Mouse (Mus musculus): ENCODE measurements around the gene Ntn1. TPM values are rescaled to one million over a fixed set of nuclear protein-coding genes. Genes with fewer than 3 reads are reported as not detected.

Gene Ntn1
- polyA plus RNA-seq, 1 experiment from 2014 or later, result 3.2 TPM

GRCm38 (mm10) chr11:68440965-68441364, 40.3 kb upstream of the Ntn1 start:
- Histone ChIP-seq H3K4me1 (ENCODE audit: insufficient read depth) (no peaks in the 10 kb centered on the region), H3K27ac (ENCODE audit: low read depth) (no peak overlapping the region), H3K4me2 (no peak overlapping the region), H3K9ac (no peak overlapping the region), H3K27me3 (ENCODE audit: insufficient read depth, low read length) (no peaks in the 10 kb centered on the region), H3K4me3 (ENCODE audit: low read depth, low read length) (no peak overlapping the region), H3K9me3 (ENCODE audit: low read depth, low read length) (no peaks in the 10 kb centered on the region), H3K36me3 (ENCODE audit: insufficient read depth) (no peaks in the 10 kb centered on the region)
- no peak for TF ChIP-seq CTCF (IDR thresholded peaks at IDR 0.05; ENCODE audit: low read depth)
- WGBS, result 57% methylated on average over 5 of the region's 5 CpGs
- no peak for ATAC-seq (ENCODE audit: insufficient read depth)
- DNase-seq, result no peak

- 73% methylated on average over 9 of the region's 9 CpGs for WGBS
- no peak for DNase-seq
- H3K4me2 ChIP-seq, result no peak overlapping the region
- H3K27me3 ChIP-seq (ENCODE audit: insufficient read depth, low read length), result no peaks in the 10 kb centered on the region
- H3K36me3 ChIP-seq (ENCODE audit: insufficient read depth), result no peaks in the 10 kb centered on the region
- no peak for TF ChIP-seq CTCF (IDR thresholded peaks at IDR 0.05; ENCODE audit: low read depth)
- H3K9me3 ChIP-seq (ENCODE audit: low read depth, low read length), result no peaks in the 10 kb centered on the region
- ATAC-seq (ENCODE audit: insufficient read depth), result no peak
- no peak overlapping the region for H3K4me3 ChIP-seq (ENCODE audit: low read depth, low read length)
- H3K27ac ChIP-seq (ENCODE audit: low read depth), result no peak overlapping the region
- no peaks in the 10 kb centered on the region for H3K4me1 ChIP-seq (ENCODE audit: insufficient read depth)
- no peak overlapping the region for H3K9ac ChIP-seq
These were observed 39.5 kb upstream of the Ntn1 start for GRCm38 (mm10) chr11:68440100-68440499.

GRCm38 (mm10) chr11:68436376-68436775, 35.8 kb upstream of the Ntn1 start:
- whole genome bisulfite sequencing, result 69% methylated on average over 5 of the region's 5 CpGs
- no peaks in the 10 kb centered on the region for H3K9me3 ChIP-seq (ENCODE audit: low read depth, low read length)
- no peaks in the 10 kb centered on the region for H3K4me1 ChIP-seq (ENCODE audit: insufficient read depth)
- H3K27me3 ChIP-seq (ENCODE audit: insufficient read depth, low read length), result no peaks in the 10 kb centered on the region
- ATAC-seq (ENCODE audit: insufficient read depth), result no peak
- H3K9ac ChIP-seq, result no peak overlapping the region
- H3K4me3 ChIP-seq (ENCODE audit: low read depth, low read length), result no peak overlapping the region
- H3K36me3 ChIP-seq (ENCODE audit: insufficient read depth), result no peaks in the 10 kb centered on the region
- no peak overlapping the region for H3K4me2 ChIP-seq
- no peak for DNase-seq
- H3K27ac ChIP-seq (ENCODE audit: low read depth), result no peak overlapping the region
- TF ChIP-seq CTCF (IDR thresholded peaks at IDR 0.05; ENCODE audit: low read depth), result no peak

- Histone ChIP-seq H3K27ac (ENCODE audit: low read depth) (no peak overlapping the region), H3K27me3 (ENCODE audit: insufficient read depth, low read length) (no peaks in the 10 kb centered on the region), H3K4me2 (no peak overlapping the region), H3K9me3 (ENCODE audit: low read depth, low read length) (no peaks in the 10 kb centered on the region), H3K36me3 (ENCODE audit: insufficient read depth) (no peaks in the 10 kb centered on the region), H3K4me3 (ENCODE audit: low read depth, low read length) (no peak overlapping the region), H3K4me1 (ENCODE audit: insufficient read depth) (no peaks in the 10 kb centered on the region), H3K9ac (no peak overlapping the region)
- WGBS, result 85% methylated on average over 4 of the region's 4 CpGs
- no peak for ATAC-seq (ENCODE audit: insufficient read depth)
- no peak for TF ChIP-seq CTCF (IDR thresholded peaks at IDR 0.05; ENCODE audit: low read depth)
- no peak for DNase-seq
These were observed 35.0 kb upstream of the Ntn1 start for GRCm38 (mm10) chr11:68435601-68436000.

GRCm38 (mm10) chr11:68434697-68435096, 34.1 kb upstream of the Ntn1 start:
- ATAC-seq (ENCODE audit: insufficient read depth), result no peak
- TF ChIP-seq CTCF (IDR thresholded peaks at IDR 0.05; ENCODE audit: low read depth), result no peak
- no peaks in the 10 kb centered on the region for H3K4me1 ChIP-seq (ENCODE audit: insufficient read depth)
- DNase-seq, result no peak
- no peak overlapping the region for H3K27ac ChIP-seq (ENCODE audit: low read depth)
- 0 out of 2 replicates have a peak, but pooled peaks cover 3% of the 10 kb centered on the region for H3K27me3 ChIP-seq (ENCODE audit: insufficient read depth, low read length)
- no peak overlapping the region for H3K9ac ChIP-seq
- H3K4me2 ChIP-seq, result no peak overlapping the region
- no peak overlapping the region for H3K4me3 ChIP-seq (ENCODE audit: low read depth, low read length)
- WGBS, result 78% methylated on average over 2 of the region's 2 CpGs
- no peaks in the 10 kb centered on the region for H3K9me3 ChIP-seq (ENCODE audit: low read depth, low read length)
- H3K36me3 ChIP-seq (ENCODE audit: insufficient read depth), result no peaks in the 10 kb centered on the region

GRCm38 (mm10) chr11:68433534-68433933, 32.9 kb upstream of the Ntn1 start:
- no peak for DNase-seq
- Histone ChIP-seq H3K27me3 (ENCODE audit: insufficient read depth, low read length) (0 out of 2 replicates have a peak, but pooled peaks cover 3% of the 10 kb centered on the region), H3K4me1 (ENCODE audit: insufficient read depth) (no peaks in the 10 kb centered on the region), H3K9me3 (ENCODE audit: low read depth, low read length) (no peaks in the 10 kb centered on the region), H3K9ac (no peak overlapping the region), H3K36me3 (ENCODE audit: insufficient read depth) (no peaks in the 10 kb centered on the region), H3K4me2 (no peak overlapping the region), H3K27ac (ENCODE audit: low read depth) (no peak overlapping the region), H3K4me3 (ENCODE audit: low read depth, low read length) (no peak overlapping the region)
- TF ChIP-seq CTCF (IDR thresholded peaks at IDR 0.05; ENCODE audit: low read depth), result no peak
- no peak for ATAC-seq (ENCODE audit: insufficient read depth)
- 76% methylated on average over 5 of the region's 5 CpGs for WGBS

- ATAC-seq (ENCODE audit: insufficient read depth) (peak; percentile 65; the same call in 1 of the 2 replicates), DNase-seq (no peak)
- H3K4me1 ChIP-seq (ENCODE audit: insufficient read depth), result no peaks in the 10 kb centered on the region
- no peaks in the 10 kb centered on the region for H3K9me3 ChIP-seq (ENCODE audit: low read depth, low read length)
- no peaks in the 10 kb centered on the region for H3K36me3 ChIP-seq (ENCODE audit: insufficient read depth)
- peak overlapping the region; percentile 75 for H3K4me2 ChIP-seq
- no peak for TF ChIP-seq CTCF (IDR thresholded peaks at IDR 0.05; ENCODE audit: low read depth)
- H3K4me3 ChIP-seq (ENCODE audit: low read depth, low read length), result peak overlapping the region; percentile 44
- no peak overlapping the region for H3K27ac ChIP-seq (ENCODE audit: low read depth)
- peak overlapping the region; percentile 52 for H3K9ac ChIP-seq
- 21% methylated on average over 23 of the region's 23 CpGs for WGBS
- 0 out of 2 replicates have a peak, but pooled peaks cover 3% of the 10 kb centered on the region for H3K27me3 ChIP-seq (ENCODE audit: insufficient read depth, low read length)
These were observed 31.9 kb upstream of the Ntn1 start for GRCm38 (mm10) chr11:68432361-68433021.

Measured in lung, embryonic 14.5 days (tissue).